Mouse (Mus musculus) embryonic facial prominence, embryonic 14.5 days (tissue): ENCODE measurements at regions not wholly inside any gene's neighbourhood (a gene's known extent, or its start where the extent isn't known, plus 50 kb on each side); places are given as distances from the start of the nearest gene placed in this dataset.

ENCODE experiments used
- ATAC-seq: fragments of 200-750 bp; cut with Nextera tagmentation; 2 replicates; pipeline ENCODE4 v1.8.0; 2017; ENCODE audit warnings: low read depth, moderate number of reproducible peaks, moderate TSS enrichment
- DNase-seq: peaks from one replicate; pipeline ENCODE4 v3.0.0-alpha.2; 2015; ENCODE audit warnings: low spot score
- H3K27ac ChIP-seq: fragments of 300-500 bp; sonication (generic); replicated peaks from 2 replicates; pipeline ENCODE4 v1.5.1; 2014; ENCODE audit warnings: low read depth, mild to moderate bottlenecking, low read length, moderate library complexity
- H3K27me3 ChIP-seq: fragments of 300-500 bp; sonication (generic); replicated peaks from 2 replicates; pipeline ENCODE4 v1.6.1; 2014; ENCODE audit warnings: low read length; ENCODE audit not compliant: control insufficient read depth, insufficient read depth
- H3K36me3 ChIP-seq: fragments of 300-500 bp; sonication (generic); 2 replicates; pipeline ENCODE4 v1.6.1; 2014; ENCODE audit warnings: low read length, mixed read lengths; ENCODE audit not compliant: control insufficient read depth, insufficient read depth
- H3K4me1 ChIP-seq: fragments of 300-500 bp; sonication (generic); 2 replicates; pipeline ENCODE4 v1.6.1; 2014; ENCODE audit warnings: antibody characterized with exemption, low read length; ENCODE audit not compliant: control insufficient read depth, insufficient read depth
- H3K4me2 ChIP-seq: fragments of 300-500 bp; sonication (generic); 2 replicates; pipeline ENCODE4 v1.6.1; 2014; ENCODE audit warnings: low read depth, mild to moderate bottlenecking, low read length, moderate library complexity, mixed read lengths
- H3K4me3 ChIP-seq: fragments of 300-500 bp; sonication (generic); 2 replicates; pipeline ENCODE4 v1.5.1; 2014; ENCODE audit warnings: low read depth, mild to moderate bottlenecking, low read length
- H3K9ac ChIP-seq: fragments of 300-500 bp; sonication (generic); 2 replicates; pipeline ENCODE4 v1.6.1; 2014; ENCODE audit warnings: low read depth, mild to moderate bottlenecking, low read length, moderate library complexity, mixed read lengths
- H3K9me3 ChIP-seq: fragments of 300-500 bp; sonication (generic); 2 replicates; pipeline ENCODE4 v1.6.1; 2016; ENCODE audit warnings: low read length; ENCODE audit not compliant: control insufficient read depth
- WGBS: fragments of 180-500 bp; shearing (Covaris S2); extraction: QIAGEN DNeasy Blood & Tissue Kit; methylation state at CpG from one replicate; pipeline ENCODE4 v1.1.7; 2014; 5-methylcytosine and 5-hydroxymethylcytosine counted together

DNA sequence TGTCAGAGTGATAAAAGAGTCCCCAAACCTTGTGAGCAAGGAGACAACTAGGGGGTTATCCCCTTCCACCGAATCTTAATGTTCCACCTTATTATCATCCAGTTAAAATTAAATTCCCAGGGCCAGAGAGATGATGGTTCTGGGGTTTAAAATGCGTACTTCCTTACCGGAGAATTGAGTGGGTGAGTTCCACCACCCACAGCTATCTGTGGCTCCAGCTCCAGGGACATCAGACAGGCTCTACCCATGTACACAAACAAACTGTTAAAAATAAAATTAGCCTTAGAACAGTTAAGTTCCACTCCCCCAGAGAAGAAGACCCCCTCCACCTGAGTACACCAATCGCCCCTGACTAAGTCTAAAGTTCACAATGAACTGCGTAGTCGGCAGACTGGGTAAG lies 52.0 kb upstream of the Mgat5 start:
- Histone ChIP-seq H3K4me2 (no peak overlapping the region), H3K9me3 (no peaks in the 10 kb centered on the region), H3K4me3 (no peak overlapping the region), H3K4me1 (no peaks in the 10 kb centered on the region), H3K27ac (no peak overlapping the region), H3K27me3 (no peaks in the 10 kb centered on the region), H3K9ac (no peak overlapping the region), H3K36me3 (no peaks in the 10 kb centered on the region)
- no peak for ATAC-seq
- DNase-seq: no peak
- WGBS: 63% methylated on average over 6 of the region's 6 CpGs

DNA sequence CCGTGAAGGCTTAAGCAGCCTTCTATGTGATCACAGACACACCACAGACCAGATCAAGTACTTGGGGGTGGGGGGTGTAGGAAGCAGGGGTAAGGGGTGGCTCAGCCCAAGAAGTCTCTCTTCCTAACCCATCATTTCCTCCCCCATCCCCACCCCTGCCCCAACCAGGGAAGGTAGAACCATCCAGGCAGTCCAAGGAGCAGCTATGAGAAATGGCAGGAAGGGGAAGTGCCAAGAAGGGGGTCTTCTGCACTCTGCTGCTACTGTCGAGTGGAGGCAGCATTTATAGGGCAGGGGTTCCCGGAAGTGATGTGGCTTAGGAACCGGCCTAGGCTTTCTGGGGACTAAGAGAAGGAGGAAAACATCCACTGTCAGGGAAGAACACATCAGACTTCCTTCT lies 69.3 kb upstream of the Mgat5 start:
- WGBS: 67% methylated on average over 4 of the region's 4 CpGs
- ATAC-seq (no peak), DNase-seq (no peak)
- no peak overlapping the region for H3K27ac ChIP-seq
- no peaks in the 10 kb centered on the region for H3K27me3 ChIP-seq
- no peaks in the 10 kb centered on the region for H3K9me3 ChIP-seq
- no peak overlapping the region for H3K9ac ChIP-seq
- H3K4me2 ChIP-seq: no peak overlapping the region
- no peaks in the 10 kb centered on the region for H3K4me1 ChIP-seq
- H3K4me3 ChIP-seq: no peak overlapping the region
- no peaks in the 10 kb centered on the region for H3K36me3 ChIP-seq

DNA sequence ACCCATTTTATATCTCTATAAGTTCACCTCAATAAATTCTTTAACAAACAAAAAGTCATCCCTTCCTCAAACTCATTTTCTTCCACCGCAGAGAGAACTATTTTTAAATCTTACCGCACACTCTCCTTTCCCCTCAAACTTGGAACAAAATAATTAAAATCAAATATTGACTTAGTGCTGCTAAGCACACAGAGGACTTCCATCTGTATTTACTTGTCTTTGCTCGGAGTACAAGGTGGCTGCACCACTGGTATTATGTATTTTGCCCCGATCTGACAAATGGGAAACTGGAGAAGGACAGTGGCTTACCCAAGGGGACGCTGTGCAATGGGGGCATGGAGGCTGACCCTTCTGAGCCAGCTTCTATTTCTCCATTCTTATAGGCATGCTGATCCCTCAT lies 72.9 kb upstream of the Mgat5 start:
- no peak overlapping the region for H3K9ac ChIP-seq

DNA sequence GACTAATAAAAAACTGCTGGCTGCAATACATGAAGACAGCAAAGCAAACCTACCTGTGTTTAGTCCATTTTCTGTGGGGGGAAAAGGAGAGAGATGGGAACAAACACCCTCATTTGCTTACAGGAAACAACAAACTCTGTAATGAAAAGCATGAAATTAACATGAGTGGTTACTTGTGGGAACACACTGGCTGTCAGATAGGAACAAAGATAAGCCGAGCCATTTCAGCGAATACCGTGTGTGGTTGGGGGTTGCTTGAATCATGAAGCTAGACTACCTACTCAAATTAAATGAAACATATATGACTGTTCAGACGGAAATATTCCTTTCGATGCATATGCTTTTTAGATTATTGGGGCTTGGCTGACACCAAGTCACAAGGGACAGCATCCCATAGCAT lies 80.0 kb upstream of the Mgat5 start:
- Histone ChIP-seq H3K4me3 (no peak overlapping the region), H3K27me3 (no peaks in the 10 kb centered on the region), H3K4me1 (no peaks in the 10 kb centered on the region), H3K9me3 (no peaks in the 10 kb centered on the region), H3K27ac (no peak overlapping the region), H3K9ac (no peak overlapping the region), H3K4me2 (no peak overlapping the region), H3K36me3 (no peaks in the 10 kb centered on the region)
- DNase-seq (no peak), ATAC-seq (no peak)
- 78% methylated on average over 5 of the region's 5 CpGs for WGBS

More for the DNA sequence above, 72.9 kb upstream of the Mgat5 start:
- no peak overlapping the region for H3K27ac ChIP-seq
- ATAC-seq (no peak), DNase-seq (no peak)
- H3K9me3 ChIP-seq: no peaks in the 10 kb centered on the region
- no peak overlapping the region for H3K4me2 ChIP-seq
- H3K4me3 ChIP-seq: no peak overlapping the region
- 66% methylated on average over 5 of the region's 5 CpGs for WGBS
- no peaks in the 10 kb centered on the region for H3K36me3 ChIP-seq
- H3K4me1 ChIP-seq: no peaks in the 10 kb centered on the region
- no peaks in the 10 kb centered on the region for H3K27me3 ChIP-seq

DNA sequence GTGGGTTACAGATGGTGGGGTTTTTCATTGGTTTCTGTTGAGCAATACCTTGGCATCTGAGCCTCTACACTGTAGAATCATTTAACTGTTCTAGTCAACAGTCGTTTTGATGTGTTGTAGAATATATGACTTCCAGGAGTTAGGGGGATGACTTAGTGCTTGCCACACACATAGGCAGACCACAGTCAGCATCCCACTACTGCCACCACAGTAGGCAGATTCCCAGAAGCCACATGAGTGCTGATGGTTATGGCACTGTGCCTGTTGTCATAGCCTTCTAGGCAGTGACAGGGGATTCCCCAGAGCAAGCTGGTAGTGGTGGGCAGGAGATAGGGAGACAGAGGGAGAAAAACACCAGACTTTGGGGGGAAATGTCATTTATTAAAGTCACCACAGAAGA lies 86.8 kb upstream of the Mgat5 start:
- no peaks in the 10 kb centered on the region for H3K4me1 ChIP-seq
- no peak overlapping the region for H3K4me2 ChIP-seq
- no peak overlapping the region for H3K9ac ChIP-seq
- H3K27ac ChIP-seq: no peak overlapping the region
- peaks cover 5% of the 10 kb centered on the region; the same call in 1 of the 2 replicates for H3K9me3 ChIP-seq
- ATAC-seq (no peak), DNase-seq (no peak)
- no peaks in the 10 kb centered on the region for H3K27me3 ChIP-seq
- no peak overlapping the region for H3K4me3 ChIP-seq
- 82% methylated on average over 1 of the region's 1 CpGs for WGBS
- H3K36me3 ChIP-seq: no peaks in the 10 kb centered on the region

DNA sequence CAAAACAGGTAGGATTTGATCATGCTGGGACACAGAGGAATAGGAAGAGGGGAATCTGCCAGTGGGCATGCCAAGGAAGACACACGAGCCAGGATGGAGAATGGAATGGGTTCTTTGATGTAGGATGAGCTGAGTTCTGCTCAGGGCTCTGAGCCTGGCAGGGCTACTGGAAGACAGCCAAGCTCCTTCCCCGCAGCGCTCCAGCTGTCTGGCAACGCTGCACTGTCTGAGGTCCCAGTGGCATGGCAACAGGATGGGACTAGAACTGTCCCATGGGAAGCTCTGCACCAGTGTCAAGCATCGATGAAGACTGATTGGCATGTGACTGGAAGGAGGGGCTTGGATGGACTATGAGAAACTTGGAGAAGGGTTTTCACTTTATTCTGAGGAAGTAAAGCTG lies 97.3 kb upstream of the Mgat5 start:
- WGBS: 55% methylated on average over 5 of the region's 5 CpGs
- Histone ChIP-seq H3K9ac (no peak overlapping the region), H3K4me3 (no peak overlapping the region), H3K36me3 (no peaks in the 10 kb centered on the region), H3K27me3 (no peaks in the 10 kb centered on the region), H3K27ac (no peak overlapping the region), H3K4me1 (no peaks in the 10 kb centered on the region), H3K9me3 (no peaks in the 10 kb centered on the region), H3K4me2 (no peak overlapping the region)
- ATAC-seq: peak; percentile 72
- peak; percentile 56 for DNase-seq

DNA sequence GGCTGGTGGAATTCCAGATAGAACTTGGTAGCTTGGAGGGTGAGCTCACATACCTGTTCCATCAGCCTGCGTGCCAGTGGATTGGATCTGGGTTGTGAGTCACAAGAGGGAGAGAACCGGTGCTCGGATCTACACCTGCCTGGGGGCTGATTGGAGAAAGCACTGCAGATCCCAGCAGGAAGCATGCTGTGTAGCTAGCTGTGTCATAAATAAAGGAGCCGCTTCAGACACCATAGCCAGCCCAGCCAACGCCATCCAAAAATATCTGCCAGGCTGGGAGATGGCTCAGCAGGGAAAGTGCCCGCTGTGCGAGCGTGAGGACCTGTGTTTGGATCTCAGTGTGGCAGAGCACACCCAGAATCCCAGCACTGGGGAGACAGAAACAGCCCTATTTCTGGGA lies 99.0 kb upstream of the Mgat5 start:
- 80% methylated on average over 8 of the region's 8 CpGs for WGBS
- H3K9me3 ChIP-seq: no peaks in the 10 kb centered on the region
- no peak overlapping the region for H3K27ac ChIP-seq
- ATAC-seq: no peak
- DNase-seq: peak; percentile 16
- H3K4me3 ChIP-seq: no peak overlapping the region
- H3K27me3 ChIP-seq: no peaks in the 10 kb centered on the region
- H3K9ac ChIP-seq: no peak overlapping the region
- no peak overlapping the region for H3K4me2 ChIP-seq
- H3K4me1 ChIP-seq: no peaks in the 10 kb centered on the region
- H3K36me3 ChIP-seq: no peaks in the 10 kb centered on the region

DNA sequence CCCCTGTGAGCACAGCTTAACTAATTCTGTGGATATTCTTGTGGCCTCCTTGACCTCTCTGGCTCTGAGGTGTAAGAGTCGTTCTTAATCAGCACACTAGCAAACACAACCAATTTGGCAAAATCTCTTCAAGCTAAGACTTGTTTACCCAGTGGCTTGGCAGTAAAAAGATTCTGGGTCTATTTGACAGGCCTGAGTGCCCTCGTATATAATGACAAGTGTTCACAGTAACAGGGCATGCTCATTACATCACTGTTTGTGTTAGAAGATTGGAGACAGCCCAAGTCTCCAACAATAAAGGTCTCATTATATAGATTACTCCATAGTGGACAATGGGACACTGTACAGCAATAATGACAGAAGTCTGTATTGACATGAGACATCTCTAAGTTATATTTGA lies 101.2 kb upstream of the Mgat5 start:
- 37% methylated on average over 2 of the region's 2 CpGs for WGBS
- H3K9ac ChIP-seq: no peak overlapping the region
- DNase-seq: peak; percentile 16
- H3K27ac ChIP-seq: no peak overlapping the region
- no peaks in the 10 kb centered on the region for H3K4me1 ChIP-seq
- no peaks in the 10 kb centered on the region for H3K36me3 ChIP-seq
- no peaks in the 10 kb centered on the region for H3K27me3 ChIP-seq
- no peaks in the 10 kb centered on the region for H3K9me3 ChIP-seq
- ATAC-seq: peak; percentile 31; the same call in 1 of the 2 replicates
- H3K4me3 ChIP-seq: no peak overlapping the region
- H3K4me2 ChIP-seq: no peak overlapping the region

DNA sequence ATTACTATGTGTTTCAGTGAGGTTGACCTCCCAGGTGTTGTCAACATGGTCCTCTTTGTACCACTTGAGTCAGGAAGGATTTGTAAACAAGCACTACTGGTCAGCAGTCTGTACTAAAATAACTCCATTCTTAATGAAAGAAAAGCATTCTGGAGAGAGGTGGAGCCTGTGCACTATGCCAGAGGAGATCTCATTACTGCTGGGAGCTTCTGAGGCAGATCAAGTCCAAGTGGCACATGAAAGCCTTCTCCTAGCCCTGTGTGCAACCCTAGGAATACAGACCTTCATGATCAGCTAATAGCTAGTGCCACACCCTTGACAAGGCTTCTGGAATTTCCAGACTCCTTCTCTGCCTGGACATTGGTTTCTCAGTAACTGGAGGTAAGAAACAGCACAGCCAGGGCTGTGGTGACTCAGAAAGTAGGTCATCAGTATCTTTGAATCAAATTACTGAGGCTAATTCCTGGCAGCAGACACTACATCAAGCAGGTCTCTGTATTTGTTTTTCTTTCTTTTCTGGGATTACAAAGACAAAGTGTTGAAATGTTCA lies 105.9 kb upstream of the Mgat5 start:
- no peak for DNase-seq
- no peak overlapping the region for H3K27ac ChIP-seq
- no peak overlapping the region for H3K4me3 ChIP-seq
- no peak overlapping the region for H3K4me2 ChIP-seq
- peak; percentile 41; the same call in 1 of the 2 replicates for ATAC-seq
- no peak overlapping the region for H3K9ac ChIP-seq
- no peaks in the 10 kb centered on the region for H3K27me3 ChIP-seq
- no peaks in the 10 kb centered on the region for H3K4me1 ChIP-seq
- H3K36me3 ChIP-seq: no peaks in the 10 kb centered on the region
- H3K9me3 ChIP-seq: no peaks in the 10 kb centered on the region
